Mouse (Mus musculus): ENCODE data around the gene Fuz.
"Not testable (repeated sequence)": the region's sequence is repeated elsewhere in the genome, so short reads cannot be mapped to it uniquely, and the experiment has no call there.

The Fuz gene

DNA sequence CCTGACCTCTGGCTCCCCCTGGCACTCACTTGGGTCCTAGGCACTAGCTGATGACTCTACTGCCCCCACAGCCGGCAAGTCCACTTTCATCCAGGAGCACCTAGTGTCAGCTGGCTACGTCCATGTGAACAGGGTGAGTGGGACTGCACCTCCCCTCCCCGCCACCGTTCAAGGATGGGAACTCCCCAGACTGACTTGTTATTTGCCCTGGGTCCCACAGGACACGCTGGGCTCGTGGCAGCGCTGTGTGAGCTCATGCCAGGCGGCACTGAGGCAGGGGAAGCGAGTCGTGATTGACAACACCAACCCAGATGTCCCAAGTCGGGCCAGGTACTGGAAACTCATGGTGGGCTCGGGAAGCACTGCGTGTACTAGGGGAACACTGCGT, 34.5 kb upstream of the Fuz start:
- DNase-seq: no peak

DNA sequence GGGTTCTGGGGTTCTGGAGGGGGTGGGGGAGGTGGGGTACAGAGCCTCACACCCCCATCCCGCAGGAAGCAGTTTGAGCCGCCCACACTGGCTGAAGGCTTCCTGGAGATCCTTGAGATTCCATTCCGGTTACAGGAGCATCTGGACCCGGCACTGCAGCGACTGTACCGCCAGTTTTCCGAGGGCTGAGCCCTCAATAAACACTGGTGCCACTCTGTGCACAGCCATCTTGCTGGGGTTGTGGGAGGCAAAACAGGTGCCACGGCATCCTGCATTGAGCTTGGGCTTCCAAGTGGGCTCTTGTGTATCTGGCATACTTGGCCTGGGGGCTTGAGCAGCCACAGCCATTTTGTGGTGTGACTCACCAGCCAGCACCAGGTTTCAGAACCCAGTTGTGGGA, 33.4 kb upstream of the Fuz start:
- no peak for DNase-seq

GRCm38 (mm10) chr7:44863210-44863609, 32.7 kb upstream of the Fuz start:
- no peak for DNase-seq

DNA sequence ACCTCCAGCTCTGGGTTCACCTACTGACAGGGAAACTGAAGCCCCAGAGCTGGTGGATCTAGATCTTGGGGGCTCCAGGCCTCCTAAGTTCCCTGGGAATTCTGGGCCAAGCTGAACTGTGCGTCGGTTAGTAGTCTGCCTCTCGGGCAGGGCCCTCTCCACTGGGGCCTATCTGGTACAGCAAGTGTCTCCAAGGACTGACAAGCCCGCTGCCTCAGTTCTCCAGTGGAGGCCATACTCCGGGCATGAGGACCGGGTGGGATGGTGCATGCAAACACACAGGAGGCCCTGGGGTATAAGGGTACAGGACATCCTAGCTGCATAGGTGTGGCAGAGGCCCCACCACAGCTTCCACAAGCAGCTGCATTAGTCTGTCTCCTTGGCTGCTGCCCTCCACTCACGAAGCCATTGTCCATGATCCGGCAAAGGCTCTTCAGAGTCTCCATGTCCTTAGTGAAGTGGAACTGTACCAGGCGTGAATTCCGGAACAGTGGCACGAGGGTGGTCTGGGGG, 31.8 kb upstream of the Fuz start:
- no peak for DNase-seq

DNA sequence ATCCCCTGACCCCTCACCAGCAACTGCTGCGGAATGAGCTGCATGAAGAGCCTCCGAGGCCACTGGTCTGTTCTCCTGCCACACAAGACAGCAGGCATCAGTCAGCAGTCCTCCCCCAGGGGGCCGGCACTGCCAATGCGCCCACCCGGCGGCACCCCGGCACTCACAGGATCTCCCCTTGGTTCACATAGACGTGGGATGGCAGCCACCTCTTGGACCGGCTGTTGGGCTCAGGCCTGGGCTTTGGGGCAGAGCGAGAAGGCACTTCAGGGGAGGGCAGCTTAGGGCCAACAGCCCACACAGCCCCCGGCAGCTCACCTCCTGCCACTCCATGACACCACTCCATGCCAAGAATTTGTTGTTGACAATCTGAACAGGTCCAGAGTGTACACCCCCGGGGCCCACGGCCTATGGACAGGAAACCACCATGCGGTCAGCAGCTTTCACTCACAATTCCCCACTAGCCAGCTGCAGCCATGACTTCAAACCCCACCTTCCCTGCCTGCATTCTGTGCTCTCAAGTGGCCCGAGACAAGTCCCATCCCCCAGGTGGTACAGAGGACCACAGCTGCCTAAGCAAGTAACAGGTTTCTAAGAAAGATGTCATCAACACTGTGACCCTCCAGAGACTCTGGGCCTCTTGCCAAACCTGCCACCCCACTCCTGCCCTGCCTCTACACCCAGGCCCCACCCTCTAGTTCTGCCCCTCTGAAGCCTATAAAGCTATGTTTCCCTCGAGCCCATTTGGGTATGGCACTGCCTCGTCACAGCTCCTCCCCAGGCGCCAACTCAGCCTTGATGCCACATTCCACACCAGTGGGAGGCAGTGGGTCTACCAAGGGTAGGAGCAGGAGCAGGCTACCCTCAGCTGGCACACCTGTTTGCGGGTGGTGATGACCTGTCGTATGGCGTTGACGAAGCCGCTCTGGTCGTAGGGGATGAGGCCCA, 31.0 kb upstream of the Fuz start:
- no peak for DNase-seq

DNA sequence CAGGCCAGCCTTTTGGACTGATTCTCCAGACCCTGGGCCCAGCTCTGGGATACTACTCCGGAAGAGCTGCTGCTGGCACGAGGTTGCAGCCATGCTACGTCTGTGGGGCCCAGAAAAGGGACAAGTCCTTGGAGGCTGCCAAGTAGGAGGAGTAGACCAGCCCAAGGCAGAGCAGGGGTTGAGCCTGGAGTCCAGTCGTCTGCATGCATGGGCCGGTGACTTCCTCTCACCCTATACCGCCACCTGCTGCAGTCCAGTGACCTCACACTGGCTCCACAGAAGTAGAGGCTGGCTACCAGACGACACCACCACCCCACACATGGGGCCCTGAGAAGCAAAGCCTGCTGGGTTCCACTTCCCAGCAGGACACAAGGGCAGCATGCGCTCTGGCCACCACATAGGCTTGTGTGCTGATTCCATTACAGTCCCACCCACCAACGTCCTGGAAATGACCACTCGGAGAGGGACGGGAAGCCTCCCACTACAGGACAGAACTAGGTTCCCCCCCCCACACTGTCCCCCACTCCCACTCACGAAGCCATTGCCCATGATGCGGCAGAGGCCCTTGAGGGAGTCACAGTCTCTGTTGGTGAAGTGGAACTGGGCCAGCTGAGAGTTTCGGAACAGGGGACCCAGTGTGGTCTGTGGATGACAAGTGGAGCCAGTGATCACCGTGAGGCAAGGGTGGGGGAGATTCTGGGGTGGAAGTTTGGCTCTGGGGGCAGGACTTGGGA, 29.4 kb upstream of the Fuz start:
- DNase-seq: no peak

GRCm38 (mm10) chr7:44867010-44867702, 28.7 kb upstream of the Fuz start:
- no peak for DNase-seq

GRCm38 (mm10) chr7:44867802-44868201, 28.1 kb upstream of the Fuz start:
- DNase-seq: no peak

DNA sequence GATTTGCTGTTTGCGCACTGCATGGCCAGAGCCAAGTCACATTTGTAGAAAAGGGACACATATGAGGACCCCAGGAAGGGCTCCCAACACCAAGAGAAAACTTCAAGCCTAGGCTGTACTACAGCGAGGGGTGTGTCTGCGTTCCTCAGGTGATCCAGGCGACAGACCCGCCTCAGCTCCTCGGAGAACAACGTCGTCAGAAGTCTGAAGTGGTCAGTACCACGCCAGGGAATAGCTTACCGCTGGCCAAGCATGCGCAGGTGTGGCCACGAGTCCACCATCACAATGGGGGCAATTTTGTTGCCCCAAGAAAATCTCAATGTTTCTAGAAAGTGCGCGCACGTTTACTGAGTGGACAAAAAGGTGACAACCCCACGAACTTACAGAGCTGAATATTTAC, 27.4 kb upstream of the Fuz start:
- DNase-seq: no peak

DNA sequence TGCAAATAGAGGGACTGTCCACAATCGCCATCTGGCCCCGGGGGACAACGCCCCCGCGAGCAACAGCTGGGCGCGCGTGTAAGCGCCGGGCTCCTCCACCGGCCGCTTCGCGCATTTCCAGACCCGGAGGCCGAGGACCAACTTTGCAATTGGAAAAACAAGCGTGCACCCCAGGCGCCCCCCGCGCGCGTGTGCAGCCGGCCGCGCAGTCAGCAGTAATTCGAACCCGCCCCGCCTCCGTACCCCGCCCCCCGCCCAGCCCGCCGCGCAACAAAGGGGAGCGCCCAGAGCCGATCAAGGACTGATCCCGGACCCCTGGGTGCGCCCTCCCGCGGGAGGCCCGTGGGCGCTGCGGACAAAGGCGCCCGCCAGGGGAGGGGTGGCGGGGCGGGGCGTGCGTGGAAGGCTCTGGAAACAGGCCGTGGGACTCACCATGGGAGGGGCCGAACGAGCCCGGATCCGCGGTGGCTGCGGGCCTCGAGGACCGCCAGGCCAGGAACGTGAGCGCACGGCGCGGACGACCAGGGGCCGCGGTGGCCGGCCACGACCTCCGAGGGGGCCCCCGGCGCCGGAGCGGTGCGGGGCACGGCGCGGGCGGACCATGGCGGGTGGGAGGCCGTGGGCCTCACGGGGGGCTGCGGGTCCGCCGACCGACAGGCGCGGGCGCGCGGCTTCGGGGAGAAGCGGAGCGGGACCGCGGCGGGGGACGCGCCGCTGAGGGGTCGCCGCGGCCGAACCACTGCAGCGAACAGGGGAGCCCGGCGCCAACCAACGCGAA, 26.8 kb upstream of the Fuz start:
- peak; percentile 83 for DNase-seq

DNA sequence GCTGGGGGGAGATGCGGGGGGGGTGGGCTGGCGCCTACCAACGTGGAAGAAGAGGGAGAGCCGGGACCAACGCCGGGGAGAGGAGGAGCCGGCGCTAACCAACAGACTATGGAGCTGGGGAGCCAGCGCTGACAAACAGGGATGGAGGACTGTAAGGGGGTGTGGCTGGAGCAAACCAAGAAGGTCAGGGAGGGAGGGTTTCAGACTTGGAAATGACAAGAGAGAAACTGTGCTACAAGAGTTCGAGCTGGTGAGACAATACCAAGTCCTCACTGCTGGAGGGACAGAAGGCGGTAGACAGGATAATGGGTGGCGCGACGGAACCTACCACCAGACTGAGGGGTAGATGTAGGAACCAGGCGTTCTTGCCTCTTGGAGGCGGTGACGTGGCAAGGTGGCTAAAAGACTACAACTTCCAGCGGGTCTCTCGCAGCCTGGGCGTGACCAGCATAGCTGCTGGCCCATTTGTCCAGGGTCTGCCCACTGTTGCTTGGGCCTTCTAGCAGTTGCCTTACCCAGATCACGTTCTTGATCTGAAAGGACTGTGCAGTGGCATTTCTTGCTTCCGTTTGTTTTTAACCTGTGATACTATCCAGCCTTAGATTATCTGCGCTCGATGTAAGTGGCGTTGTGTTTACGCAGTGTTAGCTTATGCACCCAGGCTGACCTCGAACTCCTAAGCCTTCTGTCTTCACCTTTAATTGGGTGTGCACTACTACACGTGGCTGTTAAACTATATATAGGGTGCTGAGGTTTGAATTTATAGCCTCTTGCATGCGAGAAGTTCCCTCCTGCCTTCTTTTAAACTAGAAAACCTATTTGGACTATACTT, 26.0 kb upstream of the Fuz start, which contains the start of gene Ptov1:
Gene Ptov1 (minus strand): TSS at position 92 of the 832 bp plus-strand sequence.
- DNase-seq: peak; percentile 95

DNA sequence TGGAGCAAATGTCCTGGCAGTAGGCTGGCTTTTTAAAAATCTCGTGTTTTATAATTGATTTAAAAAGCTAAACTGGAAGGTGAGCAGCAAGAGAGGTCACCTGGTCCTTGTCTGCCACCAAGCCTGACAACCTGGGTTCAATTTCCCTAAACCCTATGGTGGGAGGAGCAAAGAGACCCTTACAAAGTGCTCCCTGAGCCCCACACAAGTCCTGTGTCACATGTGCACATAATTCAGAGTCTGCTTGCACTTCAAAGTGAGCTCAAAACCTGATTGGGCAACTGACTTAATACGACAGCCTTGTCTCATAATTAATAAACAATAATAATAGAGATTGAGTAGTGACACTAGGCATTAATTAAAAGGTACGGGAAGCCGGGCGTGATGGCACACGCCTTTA, 25.3 kb upstream of the Fuz start:
- DNase-seq: no peak

GRCm38 (mm10) chr7:44871181-44871580, 24.7 kb upstream of the Fuz start:
- DNase-seq: no peak

GRCm38 (mm10) chr7:44871774-44872173, 24.1 kb upstream of the Fuz start:
- DNase-seq: not testable (repeated sequence)

DNA sequence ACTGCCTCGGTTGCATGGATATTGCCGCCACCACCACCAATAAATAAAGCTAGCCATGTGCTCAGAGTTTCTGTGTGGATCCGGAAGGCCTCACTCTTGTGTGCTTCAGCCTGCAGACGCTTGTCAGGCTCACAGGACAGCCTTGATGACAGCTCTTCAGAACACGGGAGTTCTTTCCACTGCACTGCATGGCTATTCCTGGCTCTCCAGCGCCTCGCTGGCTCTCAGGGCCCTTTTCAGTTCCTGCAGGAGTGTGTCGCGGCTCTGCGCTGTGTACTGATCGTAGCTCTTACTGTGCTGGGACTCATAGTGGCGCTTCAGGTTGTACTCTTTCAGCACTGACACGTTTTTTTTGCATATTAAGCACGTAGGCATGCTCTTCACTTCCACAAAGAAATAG, 18.0 kb upstream of the Fuz start:
- DNase-seq: no peak

GRCm38 (mm10) chr7:44883036-44883435, 12.8 kb upstream of the Fuz start:
- no peak for DNase-seq

GRCm38 (mm10) chr7:44884637-44885036, 11.2 kb upstream of the Fuz start:
- no peak for DNase-seq

- DNase-seq: no peak
Observed at GRCm38 (mm10) chr7:44886964-44887363, 8.9 kb upstream of the Fuz start.

- no peak for DNase-seq
Observed at GRCm38 (mm10) chr7:44888256-44889105, 7.4 kb upstream of the Fuz start.

GRCm38 (mm10) chr7:44890180-44890579, 5.7 kb upstream of the Fuz start:
- DNase-seq: no peak
